Mouse (Mus musculus) thymus, adult 2 months (tissue): ENCODE results near the gene Etl4. TPM values are rescaled to one million over a fixed set of nuclear protein-coding genes. Genes with fewer than 3 reads are reported as not detected.

Experiments
- DNase-seq: peaks from one replicate; pipeline ENCODE4 v3.0.0; 2021
- H3K27ac ChIP-seq: fragments of 200-500 bp; 2 replicates; pipeline ENCODE4 v1.5.1; 2012; ENCODE audit warnings: low read length, control low read depth; ENCODE audit not compliant: control insufficient read depth, insufficient read depth
- H3K27me3 ChIP-seq: fragments of 200-500 bp; 2 replicates; pipeline ENCODE4 v1.6.1; 2012; ENCODE audit warnings: mild to moderate bottlenecking, low read length, moderate library complexity, mixed read lengths; ENCODE audit not compliant: control insufficient read depth, insufficient read depth
- H3K36me3 ChIP-seq: fragments of 200-500 bp; 2 replicates; pipeline ENCODE4 v1.6.1; 2012; ENCODE audit warnings: mild to moderate bottlenecking, low read length, moderate library complexity; ENCODE audit not compliant: control insufficient read depth, insufficient read depth
- H3K4me1 ChIP-seq: fragments of 200-500 bp; replicated peaks from 2 replicates; pipeline ENCODE4 v1.6.1; 2012; ENCODE audit warnings: low read length; ENCODE audit not compliant: control insufficient read depth, insufficient read depth
- H3K4me3 ChIP-seq: fragments of 200-500 bp; 2 replicates; pipeline ENCODE4 v1.5.1; 2012; ENCODE audit warnings: mild to moderate bottlenecking, low read length, control low read depth, moderate library complexity; ENCODE audit not compliant: control insufficient read depth, insufficient read depth
- CTCF ChIP-seq: fragments of 200-500 bp; IDR thresholded peaks from 2 replicates; pipeline ENCODE4 v1.5.1; 2012; ENCODE audit warnings: mild to moderate bottlenecking, control low read depth, low read length, moderate library complexity, borderline replicate concordance; ENCODE audit not compliant: control insufficient read depth, poor library complexity, insufficient read depth; ENCODE audit errors: extremely low read depth
- POLR2A ChIP-seq: fragments of 200-500 bp; IDR thresholded peaks from 2 replicates; pipeline ENCODE4 v1.6.1; 2012; ENCODE audit warnings: mild to moderate bottlenecking, low read length, control low read depth, moderate library complexity; ENCODE audit not compliant: control insufficient read depth, poor library complexity, insufficient read depth; ENCODE audit errors: extremely low read depth
- WGBS: fragments of 180-500 bp; shearing (Covaris S2); methylation state at CpG from one replicate; pipeline ENCODE4 v1.1.7; 2018; 5-methylcytosine and 5-hydroxymethylcytosine counted together
- polyA plus RNA-seq: library from polyadenylated mRNA; depleted of rRNA; stranded (reverse); fragments of >200 nt; gene quantifications from 2 replicates; pipeline ENCODE4 v1.2.3, GENCODE M21; 2012

Etl4 gene
- polyA plus RNA-seq, 1 experiment: 9.7 TPM

- DNase-seq: no peak
- WGBS: 89% methylated on average over 8 of the region's 8 CpGs
- Histone ChIP-seq H3K4me1 (no peaks in the 10 kb centered on the region), H3K27ac (no peak overlapping the region), H3K36me3 (no peaks in the 10 kb centered on the region), H3K4me3 (no peak overlapping the region), H3K27me3 (no peaks in the 10 kb centered on the region)
- TF ChIP-seq CTCF (no peak), POLR2A (no peak)
Measured at GRCm38 (mm10) chr2:20654058-20654457, 744.5 kb downstream of the Etl4 start.

- Histone ChIP-seq H3K27me3 (no peaks in the 10 kb centered on the region), H3K36me3 (no peaks in the 10 kb centered on the region), H3K4me3 (no peak overlapping the region), H3K4me1 (no peaks in the 10 kb centered on the region), H3K27ac (no peak overlapping the region)
- no peak for TF ChIP-seq POLR2A
- no peak for TF ChIP-seq CTCF
- DNase-seq: no peak
- 59% methylated on average over 9 of the region's 9 CpGs for WGBS
Measured at GRCm38 (mm10) chr2:20654598-20655340, 745.2 kb downstream of the Etl4 start.

- TF ChIP-seq CTCF (no peak), POLR2A (no peak)
- no peaks in the 10 kb centered on the region for H3K27me3 ChIP-seq
- H3K4me3 ChIP-seq: no peak overlapping the region
- H3K27ac ChIP-seq: no peak overlapping the region
- H3K4me1 ChIP-seq: no peaks in the 10 kb centered on the region
- DNase-seq: no peak
- 42% methylated on average over 2 of the region's 2 CpGs for WGBS
- no peaks in the 10 kb centered on the region for H3K36me3 ChIP-seq
Measured at GRCm38 (mm10) chr2:20655341-20655612, 745.7 kb downstream of the Etl4 start.

- Histone ChIP-seq H3K4me1 (no peaks in the 10 kb centered on the region), H3K36me3 (no peaks in the 10 kb centered on the region), H3K4me3 (no peak overlapping the region), H3K27me3 (no peaks in the 10 kb centered on the region), H3K27ac (no peak overlapping the region)
- DNase-seq: no peak
- TF ChIP-seq CTCF: no peak
- TF ChIP-seq POLR2A: no peak
- 84% methylated on average over 3 of the region's 3 CpGs for WGBS
Measured at GRCm38 (mm10) chr2:20657856-20658255, 748.3 kb downstream of the Etl4 start.

- Histone ChIP-seq H3K27me3 (no peaks in the 10 kb centered on the region), H3K27ac (no peak overlapping the region), H3K4me1 (no peaks in the 10 kb centered on the region), H3K4me3 (no peak overlapping the region), H3K36me3 (no peaks in the 10 kb centered on the region)
- no peak for TF ChIP-seq POLR2A
- TF ChIP-seq CTCF: no peak
- no peak for DNase-seq
- WGBS: 97% methylated on average over 11 of the region's 11 CpGs
Measured at GRCm38 (mm10) chr2:20661841-20662240, 752.3 kb downstream of the Etl4 start.

- H3K27ac ChIP-seq: no peak overlapping the region
- no peaks in the 10 kb centered on the region for H3K4me1 ChIP-seq
- 90% methylated on average over 3 of the region's 3 CpGs for WGBS
- no peaks in the 10 kb centered on the region for H3K27me3 ChIP-seq
- no peak for DNase-seq
- H3K4me3 ChIP-seq: no peak overlapping the region
- TF ChIP-seq CTCF (no peak), POLR2A (no peak)
- H3K36me3 ChIP-seq: no peaks in the 10 kb centered on the region
Measured at GRCm38 (mm10) chr2:20662696-20663095, 753.1 kb downstream of the Etl4 start.

GRCm38 (mm10) chr2:20665309-20665971 is 755.9 kb downstream of the Etl4 start:
- H3K27ac ChIP-seq: no peak overlapping the region
- H3K27me3 ChIP-seq: no peaks in the 10 kb centered on the region
- H3K36me3 ChIP-seq: no peaks in the 10 kb centered on the region
- DNase-seq: no peak
- H3K4me3 ChIP-seq: no peak overlapping the region
- H3K4me1 ChIP-seq: no peaks in the 10 kb centered on the region
- TF ChIP-seq CTCF (no peak), POLR2A (no peak)
- WGBS: 47% methylated on average over 5 of the region's 5 CpGs
